Mouse (Mus musculus) neutrophil, adult 59 days (primary cell): ENCODE results near the gene Tuba3b. TPM values are rescaled to one million over a fixed set of nuclear protein-coding genes. Genes with fewer than 3 reads are reported as not detected.

Experiments used
- total RNA-seq, 2 experiments: library from RNA; stranded (reverse); gene quantifications; 1 replicate in 1 of 2; 2 replicates in 1 of 2; pipeline ENCODE4 v1.2.4; 2023

Tuba3b gene
- total RNA-seq = not detected

DNA sequence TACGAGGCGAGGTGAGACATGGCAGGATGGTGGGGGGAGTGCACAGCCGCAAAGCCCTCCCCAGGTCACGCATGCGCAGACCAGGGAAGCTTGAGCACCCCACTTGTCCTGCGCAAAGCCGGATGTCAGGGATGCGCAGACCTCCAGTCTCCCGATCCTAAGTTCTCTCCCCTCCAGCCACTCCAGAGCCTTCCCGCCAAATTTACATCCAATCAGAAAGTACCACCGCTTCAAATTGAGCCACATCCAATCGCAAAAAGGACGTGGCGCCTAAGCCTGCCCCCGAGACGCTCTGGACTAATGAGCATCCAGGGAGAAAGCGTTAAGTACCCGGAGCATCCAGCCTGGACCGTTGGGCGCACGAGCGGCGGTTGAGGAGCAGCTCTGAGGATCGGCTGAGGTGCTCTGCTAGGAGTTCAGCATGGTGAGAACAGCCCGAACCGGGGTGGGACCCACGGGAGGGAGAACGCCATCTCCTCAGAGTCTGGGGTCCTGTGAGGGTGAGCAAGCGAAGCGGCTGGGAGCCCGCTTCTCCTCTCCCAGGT, at the start of gene Tuba3b:
TSS of gene Tuba3b (plus strand) at position 92 of the 545 bp plus-strand sequence.

DNA sequence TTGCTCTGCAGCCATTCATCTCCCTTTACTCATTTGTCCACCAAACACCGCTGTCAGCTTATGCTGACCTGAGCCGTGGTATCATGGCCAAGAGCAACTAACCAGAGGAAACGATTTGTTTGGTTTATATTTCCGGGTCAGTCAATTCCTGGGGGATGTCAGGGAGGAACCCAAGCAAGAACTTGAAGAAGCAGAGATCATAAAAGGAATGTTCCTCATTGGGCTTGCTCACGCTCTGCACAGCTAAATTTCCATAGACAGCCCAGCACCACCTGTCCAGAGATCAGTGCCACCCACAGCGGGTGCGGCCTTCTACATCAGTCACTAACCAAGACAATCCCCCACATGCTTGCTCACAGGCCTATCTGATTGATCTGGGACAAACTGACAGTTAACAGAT, 1.3 kb upstream of the Tuba3b start, which contains the start of gene Lmntd1:
TSS of gene Lmntd1 (minus strand) at position 101 of the 400 bp plus-strand sequence.

Other genes starting within 250 kb of the Tuba3b start
- not detected for gene Lmntd1, start 1.4 kb upstream of the Tuba3b start, total RNA-seq
- 10 to 100 TPM in 1 of 2 experiments, 1 to 10 TPM in 1; 8.4 to 10.5 TPM for gene Rassf8, start 131.0 kb downstream of the Tuba3b start, total RNA-seq
- under 1 TPM; 0.38 to 0.75 TPM for gene Bhlhe41, start 249.8 kb downstream of the Tuba3b start, total RNA-seq